Mouse (Mus musculus): ENCODE results near the gene Fam107b. TPM values are rescaled to one million over a fixed set of nuclear protein-coding genes. Genes with fewer than 3 reads are reported as not detected.

Gene Fam107b
- polyA plus RNA-seq, 1 experiment from 2014 or later, result 35.4 TPM

DNA sequence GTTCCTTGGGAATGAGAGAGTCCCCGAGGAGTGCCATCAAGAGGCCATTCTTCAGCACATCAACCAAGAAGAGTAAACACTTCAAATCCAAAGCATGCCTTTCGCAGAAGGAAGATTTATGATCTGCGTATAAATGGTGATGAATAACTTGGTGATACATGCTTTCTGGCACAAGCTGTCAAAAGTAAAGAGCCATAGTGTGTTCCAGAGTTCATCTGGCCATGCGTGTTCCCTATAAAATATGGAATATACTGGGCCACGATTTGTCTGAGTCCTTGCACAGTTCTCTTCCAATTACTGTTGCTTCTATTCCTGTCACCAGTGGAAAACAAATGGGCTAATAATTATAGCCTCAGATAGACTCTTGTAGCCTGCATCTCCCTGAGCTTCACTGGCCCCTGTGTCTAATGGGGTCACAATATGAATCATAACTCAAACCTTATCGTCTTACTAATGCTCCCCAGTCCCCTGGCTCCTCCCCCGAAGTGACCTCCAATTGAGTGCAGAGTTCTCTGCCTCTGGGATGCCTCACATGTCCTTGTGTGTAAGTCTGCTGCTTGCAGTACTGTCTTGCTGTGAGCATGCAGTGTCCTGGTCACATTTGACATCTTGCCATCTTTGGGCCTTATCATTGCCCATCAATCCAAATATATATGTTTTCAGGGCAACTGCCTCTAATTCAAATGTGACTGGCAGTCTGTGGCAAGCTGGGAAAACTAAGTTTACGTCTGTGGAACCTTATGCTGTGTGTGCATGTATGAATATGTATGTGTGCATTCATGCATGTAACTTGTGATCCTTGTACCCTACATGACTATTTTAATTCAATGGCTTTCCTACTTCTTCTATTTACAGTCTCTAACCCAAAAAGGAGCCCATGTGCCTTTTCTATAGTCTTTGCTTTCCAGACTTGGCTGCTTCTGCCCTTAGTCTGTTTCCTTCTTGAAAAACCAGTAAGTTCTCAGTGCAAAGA is 252.5 kb downstream of the Fam107b start:
- H3K9me3 ChIP-seq, result no peaks in the 10 kb centered on the region
- H3K4me2 ChIP-seq, result no peak overlapping the region
- no peak overlapping the region for H3K27ac ChIP-seq
- WGBS, result 73% methylated on average over 8 of the region's 8 CpGs
- H3K27me3 ChIP-seq, result no peaks in the 10 kb centered on the region
- 0 out of 2 replicates have a peak, but pooled peaks cover 8% of the 10 kb centered on the region for H3K4me1 ChIP-seq (replicated peaks)
- H3K36me3 ChIP-seq, result no peaks in the 10 kb centered on the region
- H3K9ac ChIP-seq (replicated peaks), result no peak overlapping the region
- no peak overlapping the region for H3K4me3 ChIP-seq (replicated peaks)
- no peak for ATAC-seq (ENCODE audit: insufficient number of reproducible peaks, insufficient read depth, low FRiP score, low TSS enrichment, low read depth)

Other genes with a start within 250 kb of the Fam107b start
- 17.4 and 20.7 TPM in 2 replicates for gene Rpp38, start 237.8 kb upstream of the Fam107b start, polyA plus RNA-seq (2016; fragmentation: Nextera tagmentation; extraction: Ambion mirVana)
- 0.60 TPM in 1 of 2 replicates, not detected in the other for gene Acbd7, start 234.3 kb upstream of the Fam107b start, polyA plus RNA-seq (2016; fragmentation: Nextera tagmentation; extraction: Ambion mirVana)
- gene Olah, start 173.3 kb upstream of the Fam107b start, polyA plus RNA-seq (2016; fragmentation: Nextera tagmentation; extraction: Ambion mirVana), result 0.19 TPM in 1 of 2 replicates, not detected in the other
- gene Meig1, start 147.8 kb upstream of the Fam107b start, polyA plus RNA-seq (2016; fragmentation: Nextera tagmentation; extraction: Ambion mirVana), result not detected in 2 replicates
- gene Dclre1c, start 146.4 kb upstream of the Fam107b start, polyA plus RNA-seq (2016; fragmentation: Nextera tagmentation; extraction: Ambion mirVana), result 6.5 and 7.1 TPM in 2 replicates
- 34.2 and 37.9 TPM in 2 replicates for gene Suv39h2, start 95.5 kb upstream of the Fam107b start, polyA plus RNA-seq (2016; fragmentation: Nextera tagmentation; extraction: Ambion mirVana)
- 8.2 and 8.4 TPM in 2 replicates for gene Gm45902, start 57.7 kb upstream of the Fam107b start, polyA plus RNA-seq (2016; fragmentation: Nextera tagmentation; extraction: Ambion mirVana)
- 116 and 118 TPM in 2 replicates for gene Hspa14, start 57.7 kb upstream of the Fam107b start, polyA plus RNA-seq (2016; fragmentation: Nextera tagmentation; extraction: Ambion mirVana)
- gene Cdnf, start 57.5 kb upstream of the Fam107b start, polyA plus RNA-seq (2016; fragmentation: Nextera tagmentation; extraction: Ambion mirVana), result 0.09 and 0.24 TPM in 2 replicates